Mouse (Mus musculus) liver, adult 2 months (tissue): ENCODE measurements around the gene Sun5. TPM values are rescaled to one million over a fixed set of nuclear protein-coding genes. Genes with fewer than 3 reads are reported as not detected.

Source experiments
- DNase-seq: peaks from one replicate; pipeline ENCODE4 v3.0.0-alpha.2; 2011; ENCODE audit warnings: low read depth, low spot score; ENCODE audit errors: extremely low read depth
- H3K27ac ChIP-seq: fragments of 200-500 bp; replicated peaks from 2 replicates; pipeline ENCODE4 v1.5.1; 2012; ENCODE audit warnings: low read depth, mild to moderate bottlenecking, control low read depth, inconsistent platforms, low read length; ENCODE audit not compliant: insufficient read depth
- H3K27me3 ChIP-seq: fragments of 200-500 bp; 2 replicates; pipeline ENCODE4 v1.6.1; 2012; ENCODE audit warnings: mild to moderate bottlenecking, moderate library complexity, low read length, inconsistent platforms; ENCODE audit not compliant: control insufficient read depth, insufficient read depth
- H3K36me3 ChIP-seq: fragments of 200-500 bp; 2 replicates; pipeline ENCODE4 v1.6.1; 2012; ENCODE audit warnings: low read length, inconsistent platforms; ENCODE audit not compliant: control insufficient read depth, insufficient read depth
- H3K4me1 ChIP-seq: fragments of 200-500 bp; 2 replicates; pipeline ENCODE4 v1.6.1; 2011; ENCODE audit warnings: low read length; ENCODE audit not compliant: control insufficient read depth, insufficient read depth
- H3K4me3 ChIP-seq: fragments of 200-500 bp; 2 replicates; pipeline ENCODE4 v1.5.1; 2011; ENCODE audit warnings: low read depth, mild to moderate bottlenecking, control low read depth, low read length, moderate library complexity; ENCODE audit not compliant: insufficient read depth
- H3K79me2 ChIP-seq: fragments of 200-500 bp; 2 replicates; pipeline ENCODE4 v1.6.1; 2012; ENCODE audit warnings: inconsistent platforms, mild to moderate bottlenecking, low read length, moderate library complexity; ENCODE audit not compliant: control insufficient read depth, insufficient read depth
- H3K9ac ChIP-seq: fragments of 200-500 bp; 2 replicates; pipeline ENCODE4 v1.6.1; 2012; ENCODE audit warnings: low read depth, mild to moderate bottlenecking, control low read depth, inconsistent platforms, low read length
- CTCF ChIP-seq: fragments of 200-500 bp; IDR thresholded peaks from 2 replicates; pipeline ENCODE4 v1.5.1; 2011; ENCODE audit warnings: low read depth, low read length, control low read depth
- POLR2A ChIP-seq: fragments of 200-500 bp; IDR thresholded peaks from 2 replicates; pipeline ENCODE4 v1.6.1; 2011; ENCODE audit warnings: low read length, control low read depth; ENCODE audit not compliant: insufficient read depth; ENCODE audit errors: extremely low read depth
- WGBS: fragments of 180-500 bp; shearing (Covaris S2); methylation state at CpG from one replicate; pipeline ENCODE4 v1.1.7; 2018; 5-methylcytosine and 5-hydroxymethylcytosine counted together
- polyA plus RNA-seq: library from polyadenylated mRNA; depleted of rRNA; stranded (reverse); fragments of >200 nt; gene quantifications from 2 replicates; pipeline ENCODE4 v1.2.3, GENCODE M21; 2012; rRNA removed
- total RNA-seq: library from RNA; depleted of rRNA; stranded (reverse); fragments of >200 nt; gene quantifications from 2 replicates; pipeline ENCODE4 v1.2.3, GENCODE M21; 2014; rRNA removed

The Sun5 gene
- total RNA-seq, result not detected in 2 replicates
- polyA plus RNA-seq, result not detected in 2 replicates

DNA sequence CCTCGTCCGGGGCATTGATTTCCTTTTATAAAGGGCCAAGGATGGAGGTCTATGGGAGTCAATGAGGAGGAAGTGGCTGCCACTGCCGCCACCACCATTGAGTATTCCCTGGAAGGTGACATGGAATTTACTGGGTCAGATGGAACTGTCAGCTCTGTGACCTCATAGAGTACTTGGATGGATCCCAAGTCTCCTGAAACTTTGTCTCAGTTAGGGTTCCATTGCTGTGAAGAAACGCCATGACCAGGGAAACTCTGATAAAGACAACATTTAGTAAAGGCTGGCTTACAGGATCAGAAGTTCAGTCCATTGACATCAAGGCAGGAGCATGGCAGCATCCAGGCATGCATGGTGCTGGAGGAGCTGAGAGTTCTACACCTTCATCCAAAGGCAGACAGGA, at the start of gene Sun5:
Sun5 (minus strand) TSS at position 101 of the 400 bp plus-strand sequence.
- Histone ChIP-seq H3K4me1 (no peaks in the 10 kb centered on the region), H3K27me3 (no peaks in the 10 kb centered on the region), H3K79me2 (no peaks in the 10 kb centered on the region), H3K4me3 (no peak within 1 kb of the TSS), H3K36me3 (no peaks in the 10 kb centered on the region), H3K27ac (no peak within 1 kb of the TSS), H3K9ac (no peak within 1 kb of the TSS)
- DNase-seq, result no peak
- 86% methylated on average over 4 of the region's 4 CpGs for WGBS
- TF ChIP-seq CTCF, result no peak
- no peak for TF ChIP-seq POLR2A

DNA sequence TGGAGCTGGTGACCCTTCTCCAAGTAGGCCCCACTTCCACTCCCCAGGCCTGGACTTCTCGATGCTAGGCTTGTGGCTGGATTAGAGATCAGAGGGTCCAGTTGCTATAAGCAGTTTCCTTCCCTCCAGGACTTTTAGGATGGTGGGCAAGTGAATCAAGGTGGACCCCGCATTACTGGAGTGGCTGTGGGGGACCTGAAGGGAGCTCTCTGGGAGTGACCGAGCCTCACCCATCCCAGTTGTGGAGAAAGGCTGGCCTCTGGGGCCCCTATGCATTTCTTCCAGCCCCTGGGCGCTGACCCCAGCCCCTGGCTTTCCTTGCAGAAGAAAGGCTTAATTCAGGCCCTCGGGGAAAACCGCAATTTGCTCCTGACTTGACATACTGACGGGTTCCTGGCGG, 47.0 kb upstream of the Sun5 start, which contains the start of gene Bpifb3:
Bpifb3 (plus strand) TSS at position 301 of the 400 bp plus-strand sequence.
- no peak for TF ChIP-seq CTCF
- TF ChIP-seq POLR2A, result no peak
- H3K27ac ChIP-seq, result no peak within 1 kb of the TSS
- no peaks in the 10 kb centered on the region for H3K4me1 ChIP-seq
- no peaks in the 10 kb centered on the region for H3K27me3 ChIP-seq
- H3K79me2 ChIP-seq, result no peaks in the 10 kb centered on the region
- DNase-seq, result no peak
- H3K36me3 ChIP-seq, result no peaks in the 10 kb centered on the region
- H3K4me3 ChIP-seq, result no peak within 1 kb of the TSS
- no peak within 1 kb of the TSS for H3K9ac ChIP-seq
- WGBS, result 78% methylated on average over 8 of the region's 8 CpGs

DNA sequence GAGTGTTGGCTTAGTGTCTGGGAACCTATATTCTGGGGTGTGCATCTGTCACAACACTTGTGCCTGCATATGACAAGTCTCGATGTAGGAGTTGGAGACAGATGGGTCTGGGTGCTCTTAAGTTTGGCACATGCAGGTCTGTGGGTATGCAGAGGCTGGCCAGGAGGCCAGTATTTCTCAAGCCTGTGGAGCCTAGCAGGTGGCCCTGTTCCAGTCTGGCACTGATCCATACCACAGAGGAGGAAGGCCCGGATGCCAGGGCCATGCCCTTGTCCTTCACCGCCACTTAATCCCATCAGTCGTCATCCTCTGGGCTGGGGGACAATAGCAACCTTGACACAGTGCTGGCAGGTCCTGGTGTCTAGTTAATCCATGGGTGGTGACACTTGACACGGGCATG, 43.3 kb upstream of the Sun5 start:
- WGBS, result 55% methylated on average over 5 of the region's 5 CpGs

DNA sequence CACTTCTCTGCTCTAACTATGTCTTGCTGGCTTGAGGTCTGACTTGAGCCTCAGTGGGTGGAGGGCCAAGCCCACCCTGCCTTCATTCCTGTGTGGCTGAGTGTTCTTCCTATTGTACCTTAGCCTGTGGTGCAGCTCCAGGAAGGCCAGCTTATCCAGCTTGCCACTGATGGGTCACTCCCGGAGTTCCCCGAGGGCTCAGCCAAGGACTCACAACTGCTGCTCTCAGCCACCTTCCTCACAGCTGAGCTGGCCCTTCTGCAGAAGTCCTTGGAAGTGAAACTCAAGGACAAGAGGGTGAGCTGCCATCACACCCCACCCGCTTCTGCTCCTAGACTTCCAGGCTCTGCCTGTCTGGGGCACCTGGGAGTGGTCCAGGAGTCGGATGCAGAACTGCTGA, 35.7 kb upstream of the Sun5 start:
- H3K9ac ChIP-seq, result no peak overlapping the region
- no peaks in the 10 kb centered on the region for H3K36me3 ChIP-seq
- 81% methylated on average over 4 of the region's 4 CpGs for WGBS
- TF ChIP-seq POLR2A, result no peak
- TF ChIP-seq CTCF, result no peak
- H3K79me2 ChIP-seq, result no peaks in the 10 kb centered on the region
- no peaks in the 10 kb centered on the region for H3K27me3 ChIP-seq
- no peak overlapping the region for H3K4me3 ChIP-seq
- no peak for DNase-seq
- no peak overlapping the region for H3K27ac ChIP-seq
- H3K4me1 ChIP-seq, result no peaks in the 10 kb centered on the region

More for the DNA sequence above, 43.3 kb upstream of the Sun5 start:
- Histone ChIP-seq H3K27ac (no peak overlapping the region), H3K27me3 (no peaks in the 10 kb centered on the region), H3K79me2 (no peaks in the 10 kb centered on the region), H3K36me3 (no peaks in the 10 kb centered on the region), H3K9ac (no peak overlapping the region), H3K4me1 (no peaks in the 10 kb centered on the region), H3K4me3 (no peak overlapping the region)
- DNase-seq, result no peak
- TF ChIP-seq CTCF (no peak), POLR2A (no peak)

DNA sequence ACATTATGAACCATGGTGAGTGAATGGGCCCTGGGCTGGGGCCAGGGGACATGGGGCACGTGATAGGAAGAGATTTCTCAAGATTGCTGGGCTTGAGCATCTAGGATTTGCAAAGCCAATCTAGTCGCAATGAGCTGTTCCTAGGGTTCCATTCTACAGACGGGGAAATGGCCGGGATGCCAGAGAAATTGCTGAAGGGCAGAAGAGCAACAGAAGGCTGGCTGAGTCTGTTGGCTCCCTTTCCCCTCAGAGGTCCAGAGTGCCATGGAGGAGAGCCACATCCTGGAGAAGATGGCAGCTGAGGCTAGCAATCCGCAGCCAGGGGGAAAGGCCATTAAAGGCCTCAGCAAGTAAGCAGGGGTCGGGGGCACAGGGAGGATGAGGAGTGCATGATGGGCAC, 31.8 kb upstream of the Sun5 start:
- no peak for DNase-seq
- Histone ChIP-seq H3K27me3 (no peaks in the 10 kb centered on the region), H3K79me2 (no peaks in the 10 kb centered on the region), H3K36me3 (no peaks in the 10 kb centered on the region), H3K4me1 (no peaks in the 10 kb centered on the region), H3K4me3 (no peak overlapping the region), H3K9ac (no peak overlapping the region), H3K27ac (no peak overlapping the region)
- TF ChIP-seq CTCF (no peak), POLR2A (no peak)
- WGBS, result 77% methylated on average over 6 of the region's 6 CpGs

DNA sequence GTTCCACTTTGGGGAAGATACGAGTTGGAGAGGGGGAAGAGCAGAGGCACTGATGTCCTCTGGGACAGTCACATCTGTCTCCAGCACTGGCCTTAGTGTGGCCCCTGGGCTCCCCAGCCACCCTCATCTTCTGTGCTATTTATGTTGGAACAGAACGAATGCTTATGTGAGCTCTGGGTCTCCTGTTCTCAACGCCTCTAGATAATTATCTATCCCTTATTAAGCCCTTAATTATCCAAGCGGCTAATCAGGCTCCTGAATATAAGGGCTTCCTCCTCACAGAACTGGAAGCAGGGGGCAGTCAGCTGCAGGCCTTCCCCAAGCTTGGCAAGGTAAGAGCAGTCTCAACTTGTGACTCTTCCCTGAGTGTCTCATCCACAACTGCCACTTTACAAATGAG, 29.2 kb upstream of the Sun5 start, which contains the start of gene Bpifb6:
Bpifb6 (plus strand) TSS at position 301 of the 400 bp plus-strand sequence.
- Histone ChIP-seq H3K4me3 (no peak within 1 kb of the TSS), H3K79me2 (no peaks in the 10 kb centered on the region), H3K27ac (no peak within 1 kb of the TSS), H3K4me1 (no peaks in the 10 kb centered on the region), H3K27me3 (no peaks in the 10 kb centered on the region), H3K36me3 (no peaks in the 10 kb centered on the region), H3K9ac (no peak within 1 kb of the TSS)
- no peak for DNase-seq
- TF ChIP-seq CTCF (no peak), POLR2A (no peak)
- WGBS, result 69% methylated on average over 4 of the region's 4 CpGs
